7 mouse cellular contexts compared by ENCODE assay signal in the genomic region with DNA sequence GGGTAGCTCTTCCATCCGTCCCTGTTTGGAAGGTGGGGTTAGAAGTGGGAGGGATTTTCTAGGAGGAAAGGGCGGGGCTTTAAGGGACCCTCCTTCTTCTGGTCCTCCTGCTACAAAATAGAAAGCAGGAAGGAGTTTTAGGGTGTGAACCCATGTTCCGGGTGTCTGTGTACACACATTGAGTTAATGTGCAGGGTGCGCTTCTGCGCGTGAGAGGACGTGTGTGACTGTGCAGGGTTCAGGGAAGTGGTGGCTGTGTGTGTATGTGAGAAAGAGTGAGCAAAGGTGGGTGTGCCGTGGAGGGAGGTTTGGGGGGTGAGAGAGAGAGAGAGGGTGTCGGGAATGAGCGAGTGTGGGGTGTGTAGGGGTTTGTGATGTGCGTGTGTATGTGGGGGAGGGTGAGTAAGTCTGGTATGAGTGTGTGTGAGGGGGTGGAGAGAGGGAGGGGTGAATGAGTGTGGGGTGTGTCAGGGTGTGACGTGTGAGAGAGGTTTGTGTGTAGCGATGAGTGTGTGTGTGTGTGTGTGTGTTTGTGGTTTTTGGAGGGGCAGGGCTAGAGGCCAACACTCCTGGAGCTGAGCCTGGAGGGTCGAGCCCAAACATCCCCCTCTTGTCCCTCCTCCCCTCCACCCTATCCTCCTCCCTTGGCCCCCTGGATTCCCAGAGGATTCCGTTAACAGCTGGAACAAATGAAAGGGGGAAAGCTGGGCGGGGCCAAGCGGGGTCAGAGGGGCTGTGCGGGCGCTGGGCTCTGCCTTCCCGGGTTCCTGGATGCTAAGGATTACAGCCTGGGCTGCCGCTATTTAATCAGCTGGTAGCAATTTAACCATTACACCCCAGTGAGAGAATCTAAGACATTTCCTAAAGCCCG.
DNase-seq lines count a peak whose midpoint lies in the region; ATAC-seq lines count a peak whose summit lies in the region.

No protein-coding gene starts in this region.

- no peaks in the 10 kb centered on the region for H3K27me3 ChIP-seq in splenic B cell, adult 2 months (ENCODE audit: control insufficient read depth, insufficient read depth, low read length, poor library complexity, severe bottlenecking)

- intact Hi-C loops in heart, postnatal 10 days (cut with DNase I) = loop anchor here (5.0 kb wide), 2 partner anchors 97 to 192 kb away; partner anchors contain the start of gene Med13l

- peak; percentile 83 for ATAC-seq in activated CD4-positive, CD25-positive, alpha-beta regulatory T cell, adult 4 months
- peak; percentile 34; the same call in 1 of the 2 replicates for ATAC-seq in erythroid progenitor cell, adult 5-6 weeks (replicated peaks; ENCODE audit: low FRiP score, poor library complexity, severe bottlenecking)
- peak; percentile 46 for ATAC-seq in megakaryocyte-erythroid progenitor cell, adult 5-6 weeks (replicated peaks; ENCODE audit: low FRiP score, low TSS enrichment, poor library complexity, severe bottlenecking)

- DNase-seq in heart, postnatal 10 days = peak; percentile 66 to 77
- DNase-seq in kidney, postnatal 36 days = peak; percentile 34 to 42
- peak; percentile 74 for DNase-seq in splenic B cell, adult 2 months (ENCODE audit: low read depth, low spot score)
- DNase-seq in cerebellum, adult 9-10 months = no peak

- no peaks in the 10 kb centered on the region for H3K36me3 ChIP-seq in splenic B cell, adult 2 months (ENCODE audit: control insufficient read depth, insufficient read depth, low read length, poor library complexity, severe bottlenecking)
